Mouse (Mus musculus): ENCODE measurements around the gene Pop4.

The Pop4 gene

DNA sequence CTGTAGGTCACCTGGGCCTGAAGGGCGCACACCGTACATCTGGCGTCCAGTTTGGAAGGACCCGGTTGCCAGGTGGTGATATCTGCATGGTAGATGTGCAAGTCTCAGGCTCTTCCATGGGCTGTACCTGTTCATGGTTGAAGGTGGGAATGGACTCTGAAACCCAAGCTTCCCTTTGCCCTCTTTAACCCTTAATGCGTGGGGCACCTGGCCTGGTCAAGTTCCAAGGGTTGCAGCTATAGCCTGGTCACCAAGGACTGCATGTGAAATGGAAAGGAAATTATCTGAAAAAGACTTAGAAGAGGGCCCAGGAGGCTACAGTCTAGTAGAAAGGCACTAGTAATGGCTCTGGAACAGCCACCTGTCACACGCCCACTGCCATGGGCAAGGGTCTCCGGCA lies 50.4 kb downstream of the Pop4 start:
- in situ Hi-C loops (cut with MboI, MseI): no loop called here

DNA sequence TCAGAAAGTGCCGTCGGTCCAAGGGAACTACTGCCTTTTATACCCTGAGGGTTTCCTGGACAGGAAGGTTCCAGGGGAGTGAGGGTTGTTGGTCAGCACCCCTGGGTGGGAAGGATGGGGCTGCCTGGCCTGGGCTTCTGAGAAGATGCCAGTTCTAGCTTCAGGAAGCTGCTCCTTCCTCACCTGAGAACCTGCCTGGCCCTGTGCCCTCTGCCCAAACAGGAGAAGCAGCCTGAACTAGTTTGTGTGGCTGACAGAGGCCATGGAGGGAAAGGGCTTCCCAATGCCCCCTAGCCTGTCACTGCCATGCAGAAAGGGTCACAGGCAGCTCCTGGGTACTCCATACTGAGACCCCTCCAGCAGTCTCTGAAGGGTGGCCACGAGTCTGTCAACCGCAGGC lies 51.7 kb downstream of the Pop4 start:
- in situ Hi-C loops (cut with MboI, MseI): no loop called here

DNA sequence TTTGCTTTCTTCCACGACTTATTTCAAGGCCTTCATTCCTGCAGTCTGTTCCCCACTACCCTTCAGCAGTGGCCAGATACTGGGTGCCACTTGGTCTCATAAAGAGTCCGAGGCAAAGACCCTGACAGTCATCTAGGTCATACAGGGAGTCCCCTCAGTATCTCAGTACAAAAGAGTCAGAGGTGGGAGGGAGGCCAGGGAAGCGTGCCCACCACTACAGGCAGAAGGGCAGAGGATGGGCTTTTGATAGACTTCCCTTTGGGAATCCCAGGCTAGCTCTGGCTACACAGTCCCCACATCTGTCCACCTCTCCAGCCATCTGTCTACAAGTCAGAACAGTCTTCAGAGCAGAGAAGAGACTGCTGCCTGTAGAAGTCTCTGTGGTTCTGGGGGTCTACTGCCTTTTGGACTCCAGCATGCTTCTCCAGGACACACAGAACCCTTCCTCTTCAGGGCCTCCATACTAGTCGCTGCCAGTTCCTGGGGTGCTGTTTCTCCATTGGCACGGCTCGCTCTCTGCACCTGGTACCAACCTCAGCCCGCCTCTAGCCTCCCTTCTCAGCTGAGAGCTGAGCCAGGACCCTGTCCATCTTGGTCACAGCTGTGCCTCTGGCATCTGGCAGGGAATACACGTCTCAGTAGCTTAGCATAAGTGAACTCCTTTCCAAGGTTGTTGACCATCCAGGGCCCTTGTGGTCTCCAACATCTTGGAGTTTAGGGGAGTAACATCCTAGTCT lies 52.4 kb downstream of the Pop4 start:
- in situ Hi-C loops (cut with MboI, MseI): no loop called here

DNA sequence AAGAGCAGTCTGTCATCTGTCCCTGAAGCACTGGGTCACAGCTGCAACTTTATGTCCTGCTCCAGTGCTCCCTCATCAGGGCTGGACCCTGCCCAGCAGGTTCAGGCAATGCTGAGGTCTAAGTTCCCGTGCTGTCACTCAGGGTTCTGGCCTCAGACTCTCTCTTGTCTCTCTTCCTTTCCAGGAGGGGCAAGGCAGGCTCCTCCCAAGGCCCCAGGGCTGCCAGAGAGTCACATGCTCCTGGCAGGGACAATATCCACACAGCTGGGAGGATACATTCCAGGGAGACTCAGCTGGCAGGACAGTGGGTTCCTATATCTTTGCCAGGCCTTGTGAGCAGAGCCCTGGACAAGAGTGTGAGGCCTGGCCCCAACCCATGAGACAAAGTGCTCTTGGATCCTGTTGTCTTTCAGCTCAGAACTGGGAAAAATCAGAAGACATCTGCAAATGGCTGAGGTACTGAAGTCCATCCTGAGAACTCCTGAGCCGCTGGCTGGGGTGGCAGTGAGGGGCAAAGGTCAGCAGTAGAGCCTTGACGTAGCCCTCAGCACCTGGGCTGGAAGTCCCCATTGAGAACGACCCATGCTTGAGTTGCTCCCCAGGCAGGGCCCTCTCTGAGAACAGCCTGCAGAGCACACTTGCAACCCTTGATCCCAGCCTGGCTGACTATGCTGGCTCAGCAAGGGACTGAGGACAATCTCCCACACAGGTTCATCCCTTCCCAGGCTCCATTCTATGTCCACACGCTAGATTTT lies 53.6 kb downstream of the Pop4 start:
- in situ Hi-C loops (cut with MboI, MseI): no loop called here

DNA sequence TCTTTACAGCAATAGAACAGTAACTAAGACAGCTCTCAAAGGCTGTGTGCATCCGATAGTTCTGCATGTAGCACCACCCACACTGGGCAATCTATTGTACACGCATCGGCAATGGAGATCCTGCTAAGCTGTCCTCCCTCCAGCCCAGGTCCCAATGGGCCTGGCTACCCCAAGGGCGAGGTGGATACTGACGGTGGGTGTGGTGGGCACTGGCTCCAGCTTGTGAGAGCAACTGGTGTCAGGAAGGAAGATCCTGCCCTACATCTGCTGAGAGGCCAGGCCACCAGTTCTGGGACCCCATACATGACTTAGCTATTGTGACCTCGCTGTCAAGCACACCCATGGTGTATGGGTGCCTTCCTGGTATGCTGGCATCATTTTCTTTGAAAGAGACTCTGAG lies 55.5 kb downstream of the Pop4 start:
- in situ Hi-C loops (cut with MboI, MseI): no loop called here

DNA sequence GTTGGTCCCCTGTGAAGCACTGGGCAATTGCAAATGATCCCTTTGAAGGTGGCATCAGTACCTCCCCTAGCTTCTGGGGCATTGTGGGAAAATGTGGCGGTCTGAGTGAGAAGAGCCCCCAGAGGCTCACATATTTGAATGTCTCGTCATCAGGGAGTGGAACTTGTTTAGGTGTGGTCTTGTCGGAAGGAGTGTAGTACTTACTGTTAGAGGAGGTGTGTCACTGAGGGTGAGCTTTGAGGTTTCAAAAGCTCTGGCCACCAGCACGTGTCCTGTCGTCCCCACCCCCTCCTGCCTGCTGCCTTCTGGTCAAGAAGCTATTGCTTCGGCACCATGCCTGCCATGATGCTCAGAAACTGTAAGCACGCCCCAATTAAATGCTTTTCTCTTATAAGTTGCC lies 55.9 kb downstream of the Pop4 start:
- in situ Hi-C loops (cut with MboI, MseI): no loop called here

DNA sequence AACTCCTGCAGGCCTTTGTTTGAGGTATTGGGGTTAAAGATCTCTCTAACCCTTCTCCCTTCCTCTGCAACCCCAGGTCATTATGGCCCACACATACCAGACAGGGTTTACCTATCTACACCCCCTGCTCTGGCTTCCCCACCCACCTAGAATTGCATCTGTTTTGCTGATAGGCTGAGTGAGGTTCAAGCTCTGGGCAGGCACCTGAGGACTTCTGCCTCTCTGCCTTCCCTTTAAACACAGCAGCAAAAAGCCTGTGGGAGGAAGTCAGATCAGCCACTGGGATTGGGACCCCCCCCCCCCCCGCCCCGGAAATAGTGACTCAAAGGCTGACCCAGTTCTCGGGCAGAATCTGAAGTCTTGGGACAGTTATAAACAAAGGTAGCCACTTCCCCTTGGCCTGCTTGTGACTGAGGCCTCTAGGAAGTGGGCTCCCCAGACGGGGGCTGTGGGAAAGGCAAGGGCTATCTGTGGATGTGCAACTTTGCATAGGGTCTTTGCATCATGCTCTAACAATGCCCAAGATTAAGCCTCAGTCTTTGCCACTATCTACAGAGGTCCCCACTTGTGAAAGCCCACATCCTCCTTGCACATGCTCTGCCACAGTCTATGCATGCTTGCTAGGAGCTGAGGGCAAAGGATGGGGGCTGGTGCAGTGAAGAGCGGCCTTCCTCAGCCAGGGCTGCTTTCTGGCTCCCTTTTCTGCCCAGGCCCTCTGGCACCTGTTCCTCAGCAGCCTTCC lies 56.6 kb downstream of the Pop4 start:
- in situ Hi-C loops (cut with MboI, MseI): no loop called here

DNA sequence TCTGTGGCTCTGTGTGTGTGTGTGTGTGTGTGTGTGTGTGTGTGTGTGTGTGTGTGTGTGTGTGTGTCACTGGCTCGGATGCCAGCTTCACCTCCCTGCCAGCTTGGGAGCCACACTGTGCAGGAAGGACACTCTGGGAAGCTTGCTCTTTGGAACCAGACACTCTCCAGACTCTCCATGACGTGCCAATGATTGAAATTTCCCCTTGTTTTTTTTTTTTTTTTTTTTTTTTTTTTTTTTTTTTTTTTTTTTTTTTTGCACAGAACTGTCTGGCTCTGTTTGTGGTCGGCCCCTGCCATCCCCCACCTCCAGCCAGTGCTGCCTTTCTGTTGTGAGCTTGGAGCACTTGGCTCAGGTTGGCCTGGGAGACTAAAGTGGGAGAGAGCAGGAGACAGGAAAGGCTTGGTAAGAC lies 58.6 kb downstream of the Pop4 start:
- in situ Hi-C loops (cut with MboI, MseI): no loop called here

Measured in T-helper 2 cell (primary cell).